Mouse (Mus musculus): ENCODE results near the gene Sgms2. TPM values are rescaled to one million over a fixed set of nuclear protein-coding genes. Genes with fewer than 3 reads are reported as not detected.
A peak's percentile ranks its signal among the peaks of the same experiment; 100 is the strongest.

The Sgms2 gene
- polyA plus RNA-seq, 1 experiment, result 2.8 TPM

- Histone ChIP-seq H3K4me1 (ENCODE audit: control insufficient read depth, insufficient read depth, low read length) (no peaks in the 10 kb centered on the region), H3K27me3 (ENCODE audit: control insufficient read depth, insufficient read depth, low read length) (no peaks in the 10 kb centered on the region; the same call in 1 of the 2 replicates), H3K4me3 (replicated peaks; ENCODE audit: insufficient read depth, low read depth, low read length) (no peak overlapping the region), H3K27ac (ENCODE audit: insufficient read depth, low read length) (no peak overlapping the region)
- DNase-seq, result no peak
- WGBS, result 80% methylated on average over 8 of the region's 8 CpGs
- TF ChIP-seq CTCF (IDR thresholded peaks at IDR 0.05; ENCODE audit: borderline replicate concordance, insufficient read depth, low read depth, low read length) (no peak), POLR2A (IDR thresholded peaks at IDR 0.05; ENCODE audit: borderline replicate concordance, insufficient read depth, low read length) (no peak)
These were observed 154.6 kb downstream of the Sgms2 start for GRCm38 (mm10) chr3:131336629-131337028.

DNA sequence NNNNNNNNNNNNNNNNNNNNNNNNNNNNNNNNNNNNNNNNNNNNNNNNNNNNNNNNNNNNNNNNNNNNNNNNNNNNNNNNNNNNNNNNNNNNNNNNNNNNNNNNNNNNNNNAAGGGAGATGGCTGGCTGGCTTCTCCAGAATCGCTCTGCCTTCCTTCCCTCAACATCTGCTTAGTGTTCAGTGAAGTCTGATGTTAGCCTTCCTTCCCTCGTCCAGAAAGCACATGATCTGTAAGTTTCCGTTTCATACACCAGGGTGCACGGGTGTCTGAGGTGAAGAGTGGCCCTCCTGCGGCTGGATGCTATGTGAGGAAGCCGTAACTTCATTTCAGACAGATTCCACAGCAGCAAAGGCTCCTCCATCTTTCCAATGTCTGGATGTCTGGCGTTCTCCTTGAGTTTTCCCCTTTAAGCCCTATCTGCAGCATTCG is 156.1 kb downstream of the Sgms2 start:
- H3K27ac ChIP-seq (ENCODE audit: insufficient read depth, low read length), result no peak overlapping the region
- TF ChIP-seq POLR2A (IDR thresholded peaks at IDR 0.05; ENCODE audit: borderline replicate concordance, insufficient read depth, low read length) (no peak), CTCF (IDR thresholded peaks at IDR 0.05; ENCODE audit: borderline replicate concordance, insufficient read depth, low read depth, low read length) (no peak)
- WGBS, result 82% methylated on average over 8 of the region's 8 CpGs

DNA sequence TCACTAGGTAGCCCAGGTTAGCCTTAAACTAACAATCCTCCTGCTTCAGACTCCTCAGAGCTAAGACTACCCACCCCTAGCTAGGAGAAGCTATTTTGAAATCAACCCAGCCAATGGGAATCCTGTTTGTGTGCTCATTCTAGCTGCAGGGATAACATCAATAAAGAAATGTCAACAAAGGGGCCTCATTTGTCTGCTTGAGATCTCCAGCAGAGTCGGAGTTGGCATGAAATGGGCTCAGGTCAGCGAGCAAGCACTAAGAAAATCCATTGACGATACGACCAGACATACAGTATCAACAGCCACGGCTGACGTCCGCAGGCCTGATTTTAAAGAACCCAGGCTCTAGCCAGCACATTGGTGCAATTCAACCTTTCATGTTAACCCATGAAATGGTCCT is 164.0 kb downstream of the Sgms2 start:
- Histone ChIP-seq H3K27ac (ENCODE audit: insufficient read depth, low read length) (no peak overlapping the region), H3K4me1 (ENCODE audit: control insufficient read depth, insufficient read depth, low read length) (no peaks in the 10 kb centered on the region), H3K27me3 (ENCODE audit: control insufficient read depth, insufficient read depth, low read length) (no peaks in the 10 kb centered on the region), H3K4me3 (replicated peaks; ENCODE audit: insufficient read depth, low read depth, low read length) (no peak overlapping the region)
- WGBS, result 36% methylated on average over 7 of the region's 7 CpGs
- no peak for DNase-seq
- no peak for TF ChIP-seq POLR2A (IDR thresholded peaks at IDR 0.05; ENCODE audit: borderline replicate concordance, insufficient read depth, low read length)
- no peak for TF ChIP-seq CTCF (IDR thresholded peaks at IDR 0.05; ENCODE audit: borderline replicate concordance, insufficient read depth, low read depth, low read length)

More for the DNA sequence above, 156.1 kb downstream of the Sgms2 start:
- H3K4me1 ChIP-seq (ENCODE audit: control insufficient read depth, insufficient read depth, low read length), result no peaks in the 10 kb centered on the region
- DNase-seq, result no peak
- no peaks in the 10 kb centered on the region; the same call in 1 of the 2 replicates for H3K27me3 ChIP-seq (ENCODE audit: control insufficient read depth, insufficient read depth, low read length)
- no peak overlapping the region for H3K4me3 ChIP-seq (replicated peaks; ENCODE audit: insufficient read depth, low read depth, low read length)

DNA sequence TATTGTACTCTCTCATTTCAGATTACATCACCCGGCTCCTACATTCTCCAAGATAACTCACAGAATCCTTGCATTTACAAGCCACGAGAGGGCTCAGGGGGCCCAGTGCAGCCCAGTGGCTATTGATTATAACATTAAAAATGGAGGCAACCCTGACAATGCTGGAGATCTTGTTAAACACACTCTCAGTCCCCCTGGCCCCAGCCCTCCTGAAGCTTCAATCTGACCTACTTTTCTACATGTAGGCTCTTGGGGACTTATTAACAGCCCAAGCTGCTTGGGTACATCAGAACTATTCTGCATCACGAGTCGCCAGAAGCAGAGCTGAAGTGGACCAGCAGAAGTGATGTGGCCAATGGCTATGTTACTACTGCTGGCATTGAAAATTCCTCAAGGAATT is 164.6 kb downstream of the Sgms2 start:
- Histone ChIP-seq H3K4me3 (replicated peaks; ENCODE audit: insufficient read depth, low read depth, low read length) (no peak overlapping the region), H3K4me1 (ENCODE audit: control insufficient read depth, insufficient read depth, low read length) (no peaks in the 10 kb centered on the region), H3K27ac (ENCODE audit: insufficient read depth, low read length) (no peak overlapping the region), H3K27me3 (ENCODE audit: control insufficient read depth, insufficient read depth, low read length) (no peaks in the 10 kb centered on the region)
- no peak for DNase-seq
- TF ChIP-seq CTCF (IDR thresholded peaks at IDR 0.05; ENCODE audit: borderline replicate concordance, insufficient read depth, low read depth, low read length), result no peak
- no peak for TF ChIP-seq POLR2A (IDR thresholded peaks at IDR 0.05; ENCODE audit: borderline replicate concordance, insufficient read depth, low read length)
- 94% methylated on average over 4 of the region's 4 CpGs for WGBS

GRCm38 (mm10) chr3:131322081-131322815 is 169.0 kb downstream of the Sgms2 start:
- DNase-seq, result no peak
- Histone ChIP-seq H3K27ac (ENCODE audit: insufficient read depth, low read length) (no peak overlapping the region), H3K4me1 (ENCODE audit: control insufficient read depth, insufficient read depth, low read length) (peaks cover 4% of the 10 kb centered on the region; the same call in 1 of the 2 replicates), H3K4me3 (replicated peaks; ENCODE audit: insufficient read depth, low read depth, low read length) (no peak overlapping the region), H3K27me3 (ENCODE audit: control insufficient read depth, insufficient read depth, low read length) (no peaks in the 10 kb centered on the region)
- TF ChIP-seq CTCF (IDR thresholded peaks at IDR 0.05; ENCODE audit: borderline replicate concordance, insufficient read depth, low read depth, low read length) (no peak), POLR2A (IDR thresholded peaks at IDR 0.05; ENCODE audit: borderline replicate concordance, insufficient read depth, low read length) (no peak)
- WGBS, result 67% methylated on average over 14 of the region's 14 CpGs

- WGBS, result 5% methylated on average over 3 of the region's 3 CpGs
- Histone ChIP-seq H3K4me1 (ENCODE audit: control insufficient read depth, insufficient read depth, low read length) (peaks cover 4% of the 10 kb centered on the region; the same call in 1 of the 2 replicates), H3K4me3 (replicated peaks; ENCODE audit: insufficient read depth, low read depth, low read length) (no peak overlapping the region), H3K27ac (ENCODE audit: insufficient read depth, low read length) (no peak overlapping the region), H3K27me3 (ENCODE audit: control insufficient read depth, insufficient read depth, low read length) (no peaks in the 10 kb centered on the region)
- TF ChIP-seq POLR2A (IDR thresholded peaks at IDR 0.05; ENCODE audit: borderline replicate concordance, insufficient read depth, low read length), result no peak
- TF ChIP-seq CTCF (IDR thresholded peaks at IDR 0.05; ENCODE audit: borderline replicate concordance, insufficient read depth, low read depth, low read length), result peak; percentile 85
- peak; percentile 75 to 80 for DNase-seq
These were observed 171.0 kb downstream of the Sgms2 start for GRCm38 (mm10) chr3:131320184-131320583.

DNA sequence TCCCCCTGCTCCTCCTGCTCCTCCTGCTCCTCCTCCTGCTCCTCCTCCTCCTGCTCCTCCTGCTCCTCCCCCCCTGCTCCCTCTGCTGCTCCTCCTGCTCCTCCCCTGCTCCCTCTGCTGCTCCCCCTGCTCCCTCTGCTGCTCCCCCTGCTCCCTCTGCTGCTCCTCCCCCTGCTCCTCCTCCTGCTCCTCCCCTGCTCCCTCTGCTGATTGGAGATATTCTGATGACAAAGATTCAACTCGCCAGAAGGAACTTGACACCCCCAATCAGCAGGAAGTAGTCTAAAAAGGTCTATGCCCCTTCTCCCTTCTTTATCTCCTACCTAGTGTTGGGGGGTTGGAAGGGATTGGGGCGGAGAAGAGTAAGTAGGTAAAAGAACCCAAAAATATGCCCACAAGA is 173.0 kb downstream of the Sgms2 start:
- no peak for TF ChIP-seq CTCF (IDR thresholded peaks at IDR 0.05; ENCODE audit: borderline replicate concordance, insufficient read depth, low read depth, low read length)
- no peak for TF ChIP-seq POLR2A (IDR thresholded peaks at IDR 0.05; ENCODE audit: borderline replicate concordance, insufficient read depth, low read length)
- no peak for DNase-seq
- 59% methylated on average over 2 of the region's 2 CpGs for WGBS
- no peaks in the 10 kb centered on the region for H3K27me3 ChIP-seq (ENCODE audit: control insufficient read depth, insufficient read depth, low read length)
- H3K4me3 ChIP-seq (replicated peaks; ENCODE audit: insufficient read depth, low read depth, low read length), result no peak overlapping the region
- peaks cover 4% of the 10 kb centered on the region; the same call in 1 of the 2 replicates for H3K4me1 ChIP-seq (ENCODE audit: control insufficient read depth, insufficient read depth, low read length)
- H3K27ac ChIP-seq (ENCODE audit: insufficient read depth, low read length), result no peak overlapping the region

GRCm38 (mm10) chr3:131317126-131317525 is 174.1 kb downstream of the Sgms2 start:
- WGBS, result 85% methylated on average over 1 of the region's 1 CpGs
- no peak for DNase-seq
- TF ChIP-seq CTCF (IDR thresholded peaks at IDR 0.05; ENCODE audit: borderline replicate concordance, insufficient read depth, low read depth, low read length), result no peak
- TF ChIP-seq POLR2A (IDR thresholded peaks at IDR 0.05; ENCODE audit: borderline replicate concordance, insufficient read depth, low read length), result no peak
- H3K4me3 ChIP-seq (replicated peaks; ENCODE audit: insufficient read depth, low read depth, low read length), result no peak overlapping the region
- no peaks in the 10 kb centered on the region for H3K27me3 ChIP-seq (ENCODE audit: control insufficient read depth, insufficient read depth, low read length)
- H3K27ac ChIP-seq (ENCODE audit: insufficient read depth, low read length), result no peak overlapping the region
- H3K4me1 ChIP-seq (ENCODE audit: control insufficient read depth, insufficient read depth, low read length), result peaks cover 4% of the 10 kb centered on the region; the same call in 1 of the 2 replicates

Measured in cerebellum, adult 2 months (tissue).